Mouse (Mus musculus) embryonic facial prominence, embryonic 14.5 days (tissue): ENCODE measurements at regions not wholly inside any gene's neighbourhood (a gene's known extent, or its start where the extent isn't known, plus 50 kb on each side); places are given as distances from the start of the nearest gene placed in this dataset.

ENCODE experiments used
- ATAC-seq: fragments of 200-750 bp; cut with Nextera tagmentation; 2 replicates; pipeline ENCODE4 v1.8.0; 2017; ENCODE audit warnings: low read depth, moderate number of reproducible peaks, moderate TSS enrichment
- DNase-seq: peaks from one replicate; pipeline ENCODE4 v3.0.0-alpha.2; 2015; ENCODE audit warnings: low spot score
- H3K27ac ChIP-seq: fragments of 300-500 bp; sonication (generic); replicated peaks from 2 replicates; pipeline ENCODE4 v1.5.1; 2014; ENCODE audit warnings: low read depth, mild to moderate bottlenecking, low read length, moderate library complexity
- H3K27me3 ChIP-seq: fragments of 300-500 bp; sonication (generic); replicated peaks from 2 replicates; pipeline ENCODE4 v1.6.1; 2014; ENCODE audit warnings: low read length; ENCODE audit not compliant: control insufficient read depth, insufficient read depth
- H3K36me3 ChIP-seq: fragments of 300-500 bp; sonication (generic); 2 replicates; pipeline ENCODE4 v1.6.1; 2014; ENCODE audit warnings: low read length, mixed read lengths; ENCODE audit not compliant: control insufficient read depth, insufficient read depth
- H3K4me1 ChIP-seq: fragments of 300-500 bp; sonication (generic); 2 replicates; pipeline ENCODE4 v1.6.1; 2014; ENCODE audit warnings: antibody characterized with exemption, low read length; ENCODE audit not compliant: control insufficient read depth, insufficient read depth
- H3K4me2 ChIP-seq: fragments of 300-500 bp; sonication (generic); 2 replicates; pipeline ENCODE4 v1.6.1; 2014; ENCODE audit warnings: low read depth, mild to moderate bottlenecking, low read length, moderate library complexity, mixed read lengths
- H3K4me3 ChIP-seq: fragments of 300-500 bp; sonication (generic); 2 replicates; pipeline ENCODE4 v1.5.1; 2014; ENCODE audit warnings: low read depth, mild to moderate bottlenecking, low read length
- H3K9ac ChIP-seq: fragments of 300-500 bp; sonication (generic); 2 replicates; pipeline ENCODE4 v1.6.1; 2014; ENCODE audit warnings: low read depth, mild to moderate bottlenecking, low read length, moderate library complexity, mixed read lengths
- H3K9me3 ChIP-seq: fragments of 300-500 bp; sonication (generic); 2 replicates; pipeline ENCODE4 v1.6.1; 2016; ENCODE audit warnings: low read length; ENCODE audit not compliant: control insufficient read depth
- WGBS: fragments of 180-500 bp; shearing (Covaris S2); extraction: QIAGEN DNeasy Blood & Tissue Kit; methylation state at CpG from one replicate; pipeline ENCODE4 v1.1.7; 2014; 5-methylcytosine and 5-hydroxymethylcytosine counted together

GRCm38 (mm10) chrX:11529221-11529620 lies 201.6 kb downstream of the H2al1j start:
- H3K27ac ChIP-seq = no peak overlapping the region
- no peak overlapping the region for H3K4me2 ChIP-seq
- H3K27me3 ChIP-seq = peaks cover under 1% of the 10 kb centered on the region
- no peak overlapping the region for H3K4me3 ChIP-seq
- H3K9me3 ChIP-seq = no peaks in the 10 kb centered on the region
- H3K36me3 ChIP-seq = no peaks in the 10 kb centered on the region
- H3K4me1 ChIP-seq = no peaks in the 10 kb centered on the region
- DNase-seq (no peak), ATAC-seq (no peak)
- WGBS = 59% methylated on average over 3 of the region's 3 CpGs
- no peak overlapping the region for H3K9ac ChIP-seq

DNA sequence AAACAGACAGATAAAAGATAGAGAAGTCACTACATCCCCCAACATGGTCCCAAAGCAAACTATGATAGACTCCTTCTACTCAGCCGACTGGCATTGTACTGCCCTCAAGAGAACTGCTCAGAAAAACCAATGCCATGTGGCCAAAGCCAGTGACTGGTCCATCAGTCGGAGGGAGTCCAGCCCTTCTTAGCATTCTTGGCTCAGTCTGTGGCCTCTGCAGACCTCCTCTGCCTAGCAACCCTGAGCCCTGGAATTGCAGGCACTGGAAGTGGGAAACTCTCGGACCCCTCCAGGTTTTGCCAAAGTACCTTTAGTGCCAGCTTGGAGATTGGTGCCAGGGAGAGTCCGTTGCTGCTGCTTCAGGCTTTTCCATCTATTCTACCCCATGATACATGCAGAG lies 205.2 kb downstream of the H2al1j start:
- Histone ChIP-seq H3K27ac (no peak overlapping the region), H3K27me3 (peaks cover 2% of the 10 kb centered on the region), H3K36me3 (no peaks in the 10 kb centered on the region), H3K9ac (no peak overlapping the region), H3K4me1 (no peaks in the 10 kb centered on the region), H3K4me3 (no peak overlapping the region), H3K9me3 (no peaks in the 10 kb centered on the region), H3K4me2 (no peak overlapping the region)
- no peak for ATAC-seq
- no peak for DNase-seq
- WGBS = 66% methylated on average over 4 of the region's 4 CpGs

- no peaks in the 10 kb centered on the region for H3K4me1 ChIP-seq
- H3K4me2 ChIP-seq = no peak overlapping the region
- H3K27me3 ChIP-seq = peaks cover 2% of the 10 kb centered on the region
- H3K9me3 ChIP-seq = no peaks in the 10 kb centered on the region
- WGBS = 68% methylated on average over 8 of the region's 8 CpGs
- ATAC-seq (no peak), DNase-seq (no peak)
- no peak overlapping the region for H3K9ac ChIP-seq
- H3K27ac ChIP-seq = no peak overlapping the region
- no peaks in the 10 kb centered on the region for H3K36me3 ChIP-seq
- H3K4me3 ChIP-seq = no peak overlapping the region
These were observed 206.2 kb downstream of the H2al1j start for GRCm38 (mm10) chrX:11533871-11534270.

- Histone ChIP-seq H3K4me1 (no peaks in the 10 kb centered on the region; the same call in 1 of the 2 replicates), H3K27me3 (no peaks in the 10 kb centered on the region; the same call in 1 of the 2 replicates), H3K4me3 (no peak overlapping the region), H3K27ac (no peak overlapping the region), H3K9me3 (no peaks in the 10 kb centered on the region), H3K36me3 (no peaks in the 10 kb centered on the region), H3K4me2 (no peak overlapping the region), H3K9ac (no peak overlapping the region)
- WGBS = 80% methylated on average over 2 of the region's 2 CpGs
- DNase-seq (no peak), ATAC-seq (no peak)
These were observed 213.4 kb downstream of the H2al1j start for GRCm38 (mm10) chrX:11541011-11541410.

DNA sequence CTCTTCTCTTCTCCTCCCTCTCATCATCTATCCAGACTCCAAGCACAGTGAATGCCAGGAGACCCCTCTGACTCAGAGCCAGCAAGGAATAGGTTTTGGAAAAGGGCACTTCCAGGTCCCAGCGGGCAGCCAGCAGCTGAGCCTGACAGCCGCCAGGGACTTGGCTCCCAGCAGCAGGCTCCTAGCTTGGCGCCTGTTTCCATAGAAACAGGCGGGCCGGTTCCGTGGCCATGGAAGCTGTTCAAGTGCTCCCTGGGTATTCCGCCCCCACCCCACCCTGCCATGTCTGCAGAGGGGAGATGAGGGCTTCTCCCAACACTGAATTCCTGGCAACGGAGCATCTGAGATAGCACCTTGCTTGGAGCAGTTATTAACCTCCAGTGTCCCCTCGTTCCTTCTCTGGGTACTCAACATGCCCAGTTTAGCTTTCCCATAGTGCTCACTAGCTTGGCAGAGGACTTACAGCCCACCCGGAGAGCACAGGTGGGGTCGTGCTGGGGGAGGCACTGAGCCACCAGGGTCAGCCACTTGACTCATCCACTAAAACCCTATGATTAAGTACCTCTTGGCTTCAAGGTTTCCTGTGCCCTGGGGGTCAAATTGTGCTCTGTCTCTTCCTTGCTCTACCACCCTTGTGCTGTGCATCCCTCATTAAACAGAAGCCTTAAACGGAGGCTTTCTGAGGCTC lies 222.7 kb downstream of the H2al1j start:
- H3K4me1 ChIP-seq = no peaks in the 10 kb centered on the region
- ATAC-seq (peak; percentile 65), DNase-seq (peak; percentile 49)
- H3K9me3 ChIP-seq = no peaks in the 10 kb centered on the region
- H3K36me3 ChIP-seq = no peaks in the 10 kb centered on the region
- no peak overlapping the region for H3K4me2 ChIP-seq
- H3K27me3 ChIP-seq = peaks cover 16% of the 10 kb centered on the region
- no peak overlapping the region for H3K4me3 ChIP-seq
- H3K27ac ChIP-seq = no peak overlapping the region
- no peak overlapping the region for H3K9ac ChIP-seq
- 19% methylated on average over 10 of the region's 12 CpGs for WGBS

- Histone ChIP-seq H3K4me2 (no peak overlapping the region), H3K4me3 (no peak overlapping the region), H3K9ac (no peak overlapping the region), H3K9me3 (no peaks in the 10 kb centered on the region), H3K36me3 (no peaks in the 10 kb centered on the region), H3K4me1 (no peaks in the 10 kb centered on the region), H3K27ac (no peak overlapping the region), H3K27me3 (peaks cover 16% of the 10 kb centered on the region)
- ATAC-seq = no peak; the same call in 1 of the 2 replicates
- peak; percentile 17 for DNase-seq
- 51% methylated on average over 5 of the region's 5 CpGs for WGBS
These were observed 224.6 kb downstream of the H2al1j start for GRCm38 (mm10) chrX:11552177-11552576.

DNA sequence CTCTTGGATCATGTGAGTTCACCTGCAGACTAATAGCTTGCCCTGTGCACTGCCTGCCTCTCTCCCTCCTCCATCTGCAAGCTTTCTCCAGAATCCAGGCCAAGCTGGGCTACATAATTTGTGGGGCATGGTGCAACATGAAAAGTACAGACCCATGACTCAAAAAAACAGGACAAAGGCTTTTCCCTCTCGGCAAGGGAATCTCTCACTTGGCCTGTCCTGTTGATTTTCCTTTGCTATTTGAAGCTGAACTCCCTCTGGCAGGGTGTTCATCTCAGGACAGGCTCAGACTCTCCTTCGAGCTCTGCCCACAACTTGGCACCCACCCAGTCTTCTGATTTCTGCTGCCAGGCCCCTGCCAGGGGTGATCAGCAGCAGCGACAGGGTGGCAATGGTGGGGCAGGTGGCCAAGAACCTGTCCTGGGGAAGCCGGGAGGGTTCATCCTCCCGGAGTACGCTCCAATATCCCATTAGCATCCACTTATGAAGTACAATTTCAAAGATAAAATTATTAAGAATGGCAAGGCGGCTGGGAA lies 227.5 kb downstream of the H2al1j start:
- H3K4me1 ChIP-seq = no peaks in the 10 kb centered on the region
- no peak overlapping the region for H3K27ac ChIP-seq
- no peak overlapping the region for H3K9ac ChIP-seq
- 68% methylated on average over 7 of the region's 7 CpGs for WGBS
- ATAC-seq = no peak
- peaks cover 10% of the 10 kb centered on the region for H3K27me3 ChIP-seq
- H3K4me2 ChIP-seq = no peak overlapping the region
- no peaks in the 10 kb centered on the region for H3K36me3 ChIP-seq
- H3K9me3 ChIP-seq = no peaks in the 10 kb centered on the region
- DNase-seq = no peak
- H3K4me3 ChIP-seq = no peak overlapping the region

- ATAC-seq (no peak), DNase-seq (no peak)
- H3K9me3 ChIP-seq = no peaks in the 10 kb centered on the region
- H3K9ac ChIP-seq = no peak overlapping the region
- H3K27ac ChIP-seq = no peak overlapping the region
- WGBS = 93% methylated on average over 2 of the region's 2 CpGs
- no peaks in the 10 kb centered on the region for H3K4me1 ChIP-seq
- H3K4me3 ChIP-seq = no peak overlapping the region
- H3K4me2 ChIP-seq = no peak overlapping the region
- H3K36me3 ChIP-seq = no peaks in the 10 kb centered on the region
- H3K27me3 ChIP-seq = peaks cover 13% of the 10 kb centered on the region; the same call in 1 of the 2 replicates
These were observed 230.6 kb downstream of the H2al1j start for GRCm38 (mm10) chrX:11558260-11558659.
